Mouse (Mus musculus): ENCODE results near the gene Magt1. TPM values are rescaled to one million over a fixed set of nuclear protein-coding genes. Genes with fewer than 3 reads are reported as not detected.
"Not testable (repeated sequence)": the region's sequence is repeated elsewhere in the genome, so short reads cannot be mapped to it uniquely, and the experiment has no call there.

Gene Magt1
- polyA plus RNA-seq, 1 experiment from 2014 or later, result 19.9 TPM

DNA sequence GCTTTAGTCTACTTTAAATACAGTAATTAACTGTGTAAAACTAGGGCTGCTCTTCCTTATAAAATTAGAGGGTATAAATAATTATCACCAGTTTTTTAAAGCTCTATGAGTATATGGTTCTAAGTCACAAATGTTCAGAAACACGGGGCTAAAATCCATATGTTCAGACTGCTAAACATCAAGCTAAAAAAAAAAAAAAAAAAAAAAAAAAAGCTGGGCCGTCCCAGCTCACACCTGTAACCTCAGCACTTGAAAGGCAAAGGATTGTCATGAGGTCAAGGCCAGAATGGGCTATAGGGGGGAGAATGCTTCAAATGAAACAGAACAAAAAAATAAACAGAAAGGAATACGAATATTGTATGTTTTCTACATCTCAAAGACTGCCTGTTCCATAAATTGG lies 944 bp downstream of the Magt1 start:
- Histone ChIP-seq H3K4me3 (ENCODE audit: low read depth, low read length) (peak overlapping the region; percentile 48), H3K9me3 (replicated peaks; ENCODE audit: control insufficient read depth, low read length) (no peaks in the 10 kb centered on the region), H3K4me1 (ENCODE audit: control insufficient read depth, insufficient read depth, low read length) (no peaks in the 10 kb centered on the region), H3K27ac (ENCODE audit: low read depth, low read length) (no peak overlapping the region), H3K4me2 (ENCODE audit: low read length) (peak overlapping the region; percentile 52), H3K9ac (ENCODE audit: low read length) (peak overlapping the region; percentile 56; the same call in 1 of the 2 replicates), H3K27me3 (replicated peaks; ENCODE audit: control insufficient read depth, insufficient read depth, low read length) (no peaks in the 10 kb centered on the region), H3K36me3 (ENCODE audit: control insufficient read depth, insufficient read depth, low read length) (no peaks in the 10 kb centered on the region)
- WGBS, result 29% methylated on average over 3 of the region's 3 CpGs
- DNase-seq (ENCODE audit: low spot score), result no peak
- no peak for ATAC-seq

DNA sequence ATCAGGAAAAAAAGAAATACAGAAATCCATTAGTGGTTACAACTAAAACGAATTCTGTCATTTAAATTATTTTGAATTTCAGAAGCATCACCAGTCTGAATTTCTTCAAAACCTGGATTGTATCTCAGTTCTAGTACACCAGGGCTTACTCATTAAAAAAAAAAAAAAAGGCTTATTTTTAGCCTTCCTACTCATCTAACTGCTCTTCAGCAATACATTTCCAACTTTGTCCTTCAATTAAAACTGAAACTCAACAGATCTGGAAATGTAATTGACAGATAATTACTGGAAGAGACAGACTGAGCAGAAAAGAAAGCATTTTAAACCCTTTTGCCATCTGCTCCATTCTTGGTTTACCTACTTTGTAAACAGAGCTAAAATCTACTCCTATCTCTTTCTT lies 10.1 kb downstream of the Magt1 start:
- 61% methylated on average over 1 of the region's 1 CpGs for WGBS
- no peak overlapping the region for H3K27ac ChIP-seq (ENCODE audit: low read depth, low read length)
- no peaks in the 10 kb centered on the region for H3K36me3 ChIP-seq (ENCODE audit: control insufficient read depth, insufficient read depth, low read length)
- DNase-seq (ENCODE audit: low spot score), result no peak
- no peak for ATAC-seq
- no peak overlapping the region for H3K4me3 ChIP-seq (ENCODE audit: low read depth, low read length)
- no peak overlapping the region for H3K9ac ChIP-seq (ENCODE audit: low read length)
- no peaks in the 10 kb centered on the region for H3K4me1 ChIP-seq (ENCODE audit: control insufficient read depth, insufficient read depth, low read length)
- no peaks in the 10 kb centered on the region for H3K27me3 ChIP-seq (replicated peaks; ENCODE audit: control insufficient read depth, insufficient read depth, low read length)
- H3K9me3 ChIP-seq (replicated peaks; ENCODE audit: control insufficient read depth, low read length), result no peaks in the 10 kb centered on the region
- no peak overlapping the region for H3K4me2 ChIP-seq (ENCODE audit: low read length)

DNA sequence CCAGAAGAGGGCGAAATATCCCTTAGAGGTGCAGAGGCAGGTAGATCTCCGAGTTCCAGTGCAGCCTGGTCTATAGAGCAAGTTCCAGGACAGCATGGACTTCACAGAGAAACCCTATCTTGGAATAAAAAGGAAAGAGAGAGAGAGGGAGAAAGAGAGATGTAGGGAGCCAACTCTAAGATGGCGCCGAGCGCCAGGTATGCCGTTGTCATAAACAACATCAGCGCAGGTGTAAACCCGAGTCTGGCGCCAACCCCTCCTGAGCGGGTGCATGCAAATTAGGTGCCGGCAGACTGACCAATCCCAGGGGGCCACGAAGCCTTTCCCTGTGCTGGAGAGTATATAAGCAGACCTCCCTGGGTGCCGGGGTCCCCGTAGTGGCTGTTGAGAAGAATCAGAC lies 54.6 kb downstream of the Magt1 start:
- H3K4me2 ChIP-seq (ENCODE audit: low read length); H3K27ac ChIP-seq (ENCODE audit: low read depth, low read length); H3K9ac ChIP-seq (ENCODE audit: low read length); DNase-seq (ENCODE audit: low spot score); H3K36me3 ChIP-seq (ENCODE audit: control insufficient read depth, insufficient read depth, low read length); ATAC-seq; H3K9me3 ChIP-seq (replicated peaks; ENCODE audit: control insufficient read depth, low read length); H3K4me1 ChIP-seq (ENCODE audit: control insufficient read depth, insufficient read depth, low read length); H3K27me3 ChIP-seq (replicated peaks; ENCODE audit: control insufficient read depth, insufficient read depth, low read length); H3K4me3 ChIP-seq (ENCODE audit: low read depth, low read length): not testable (repeated sequence)
- 78% methylated on average over 14 of the region's 14 CpGs for WGBS

DNA sequence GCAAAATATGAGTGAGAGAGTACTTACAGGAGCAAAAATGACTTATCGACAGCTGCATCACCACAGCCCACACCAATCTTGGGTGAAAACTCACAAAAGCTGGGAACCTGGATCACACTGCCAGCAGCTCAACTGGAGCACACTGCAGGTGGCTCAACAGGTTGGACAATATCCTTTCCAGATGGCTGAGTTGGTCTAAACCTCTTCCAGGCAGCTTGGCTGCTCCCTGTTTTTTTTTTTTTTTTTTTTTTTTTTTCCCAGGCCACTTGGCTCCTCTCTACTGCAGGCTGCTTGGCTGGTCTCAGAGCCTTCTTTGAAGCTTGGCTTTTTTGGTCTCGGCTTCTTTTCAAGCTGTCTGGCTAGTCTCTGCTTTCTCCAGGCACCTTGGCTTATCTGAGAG lies 57.7 kb downstream of the Magt1 start:
- no peak overlapping the region for H3K9ac ChIP-seq (ENCODE audit: low read length)
- 84% methylated on average over 2 of the region's 2 CpGs for WGBS
- H3K4me2 ChIP-seq (ENCODE audit: low read length), result no peak overlapping the region
- H3K4me3 ChIP-seq (ENCODE audit: low read depth, low read length), result no peak overlapping the region
- H3K4me1 ChIP-seq (ENCODE audit: control insufficient read depth, insufficient read depth, low read length), result no peaks in the 10 kb centered on the region
- no peak for DNase-seq (ENCODE audit: low spot score)
- H3K27me3 ChIP-seq (replicated peaks; ENCODE audit: control insufficient read depth, insufficient read depth, low read length), result no peaks in the 10 kb centered on the region
- H3K36me3 ChIP-seq (ENCODE audit: control insufficient read depth, insufficient read depth, low read length), result no peaks in the 10 kb centered on the region
- no peaks in the 10 kb centered on the region for H3K9me3 ChIP-seq (replicated peaks; ENCODE audit: control insufficient read depth, low read length)
- no peak overlapping the region for H3K27ac ChIP-seq (ENCODE audit: low read depth, low read length)
- ATAC-seq, result no peak

- Histone ChIP-seq H3K4me2 (ENCODE audit: low read length) (no peak overlapping the region), H3K27me3 (replicated peaks; ENCODE audit: control insufficient read depth, insufficient read depth, low read length) (no peaks in the 10 kb centered on the region), H3K4me3 (ENCODE audit: low read depth, low read length) (no peak overlapping the region), H3K27ac (ENCODE audit: low read depth, low read length) (no peak overlapping the region), H3K9ac (ENCODE audit: low read length) (no peak overlapping the region), H3K4me1 (ENCODE audit: control insufficient read depth, insufficient read depth, low read length) (no peaks in the 10 kb centered on the region), H3K36me3 (ENCODE audit: control insufficient read depth, insufficient read depth, low read length) (no peaks in the 10 kb centered on the region), H3K9me3 (replicated peaks; ENCODE audit: control insufficient read depth, low read length) (no peaks in the 10 kb centered on the region)
- ATAC-seq (no peak), DNase-seq (ENCODE audit: low spot score) (no peak)
- 61% methylated on average over 1 of the region's 1 CpGs for WGBS
Measured at GRCm38 (mm10) chrX:105946357-105946756, 65.3 kb downstream of the Magt1 start.

- H3K9me3 ChIP-seq (replicated peaks; ENCODE audit: control insufficient read depth, low read length), result no peaks in the 10 kb centered on the region
- 89% methylated on average over 7 of the region's 7 CpGs for WGBS
- no peaks in the 10 kb centered on the region for H3K27me3 ChIP-seq (replicated peaks; ENCODE audit: control insufficient read depth, insufficient read depth, low read length)
- no peak overlapping the region for H3K4me2 ChIP-seq (ENCODE audit: low read length)
- H3K36me3 ChIP-seq (ENCODE audit: control insufficient read depth, insufficient read depth, low read length), result no peaks in the 10 kb centered on the region
- H3K9ac ChIP-seq (ENCODE audit: low read length), result no peak overlapping the region
- no peak overlapping the region for H3K27ac ChIP-seq (ENCODE audit: low read depth, low read length)
- H3K4me3 ChIP-seq (ENCODE audit: low read depth, low read length), result no peak overlapping the region
- no peak for DNase-seq (ENCODE audit: low spot score)
- no peaks in the 10 kb centered on the region for H3K4me1 ChIP-seq (ENCODE audit: control insufficient read depth, insufficient read depth, low read length)
- ATAC-seq, result no peak
Measured at GRCm38 (mm10) chrX:105939245-105939644, 72.5 kb downstream of the Magt1 start.

DNA sequence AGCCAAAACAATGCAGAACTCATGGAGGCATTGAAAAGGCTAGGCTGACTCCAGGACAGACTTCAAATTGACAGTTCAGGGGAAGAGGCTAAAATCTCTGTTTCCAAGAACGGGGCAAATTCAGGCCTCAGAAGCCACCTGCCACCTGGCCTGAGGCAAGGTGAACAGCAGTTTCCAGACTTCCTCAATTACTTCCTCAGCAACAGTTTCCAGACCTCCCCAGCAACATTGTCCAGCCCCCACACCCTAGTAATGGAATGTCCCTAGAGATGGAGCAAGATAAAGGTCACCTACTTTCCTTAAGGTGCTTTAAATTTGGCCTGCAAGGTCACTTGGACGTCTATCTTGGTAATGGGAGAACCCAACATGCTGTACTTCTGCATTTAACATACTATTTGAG lies 74.0 kb downstream of the Magt1 start:
- DNase-seq (ENCODE audit: low spot score), result no peak
- H3K27ac ChIP-seq (ENCODE audit: low read depth, low read length), result no peak overlapping the region
- H3K4me2 ChIP-seq (ENCODE audit: low read length), result no peak overlapping the region
- WGBS, result 66% methylated on average over 2 of the region's 2 CpGs
- H3K36me3 ChIP-seq (ENCODE audit: control insufficient read depth, insufficient read depth, low read length), result no peaks in the 10 kb centered on the region
- no peaks in the 10 kb centered on the region for H3K9me3 ChIP-seq (replicated peaks; ENCODE audit: control insufficient read depth, low read length)
- H3K4me1 ChIP-seq (ENCODE audit: control insufficient read depth, insufficient read depth, low read length), result no peaks in the 10 kb centered on the region
- ATAC-seq, result no peak
- H3K27me3 ChIP-seq (replicated peaks; ENCODE audit: control insufficient read depth, insufficient read depth, low read length), result no peaks in the 10 kb centered on the region
- no peak overlapping the region for H3K4me3 ChIP-seq (ENCODE audit: low read depth, low read length)
- no peak overlapping the region for H3K9ac ChIP-seq (ENCODE audit: low read length)

GRCm38 (mm10) chrX:105934341-105934740 lies 77.4 kb downstream of the Magt1 start:
- ATAC-seq (no peak), DNase-seq (ENCODE audit: low spot score) (no peak)
- H3K4me3 ChIP-seq (ENCODE audit: low read depth, low read length), result no peak overlapping the region
- H3K4me2 ChIP-seq (ENCODE audit: low read length), result no peak overlapping the region
- H3K4me1 ChIP-seq (ENCODE audit: control insufficient read depth, insufficient read depth, low read length), result no peaks in the 10 kb centered on the region
- H3K27ac ChIP-seq (ENCODE audit: low read depth, low read length), result no peak overlapping the region
- 74% methylated on average over 5 of the region's 5 CpGs for WGBS
- no peaks in the 10 kb centered on the region for H3K36me3 ChIP-seq (ENCODE audit: control insufficient read depth, insufficient read depth, low read length)
- H3K27me3 ChIP-seq (replicated peaks; ENCODE audit: control insufficient read depth, insufficient read depth, low read length), result no peaks in the 10 kb centered on the region
- H3K9me3 ChIP-seq (replicated peaks; ENCODE audit: control insufficient read depth, low read length), result no peaks in the 10 kb centered on the region
- H3K9ac ChIP-seq (ENCODE audit: low read length), result no peak overlapping the region

GRCm38 (mm10) chrX:105929478-105930038 lies 82.1 kb downstream of the Magt1 start:
- DNase-seq (ENCODE audit: low spot score), result no peak
- 44% methylated on average over 8 of the region's 8 CpGs for WGBS
- peak overlapping the region; percentile 94; the same call in 1 of the 2 replicates for H3K27ac ChIP-seq (ENCODE audit: low read depth, low read length)

More at GRCm38 (mm10) chrX:105929478-105930038, 82.1 kb downstream of the Magt1 start:
- Histone ChIP-seq H3K4me3 (ENCODE audit: low read depth, low read length) (peak overlapping the region; percentile 60), H3K9me3 (replicated peaks; ENCODE audit: control insufficient read depth, low read length) (no peaks in the 10 kb centered on the region), H3K9ac (ENCODE audit: low read length) (peak overlapping the region; percentile 89; the same call in 1 of the 2 replicates), H3K4me2 (ENCODE audit: low read length) (peak overlapping the region; percentile 34), H3K27me3 (replicated peaks; ENCODE audit: control insufficient read depth, insufficient read depth, low read length) (no peaks in the 10 kb centered on the region), H3K4me1 (ENCODE audit: control insufficient read depth, insufficient read depth, low read length) (no peaks in the 10 kb centered on the region), H3K36me3 (ENCODE audit: control insufficient read depth, insufficient read depth, low read length) (no peaks in the 10 kb centered on the region)
- peak; percentile 33; the same call in 1 of the 2 replicates for ATAC-seq

Data from forebrain, embryonic 14.5 days (tissue).